Mouse (Mus musculus) heart, adult 2 months (tissue): Measurements from ENCODE around the gene Rnf183. TPM values are rescaled to one million over a fixed set of nuclear protein-coding genes. Genes with fewer than 3 reads are reported as not detected.

Source experiments
- DNase-seq, 2 experiments: peaks; one replicate each; pipeline ENCODE4 v3.0.0; 2021
- H3K27ac ChIP-seq: fragments of 200-600 bp; 2 replicates; pipeline ENCODE4 v1.8.1; 2022
- H3K27me3 ChIP-seq: fragments of 200-500 bp; 2 replicates; pipeline ENCODE4 v1.6.1; 2012; ENCODE audit warnings: mild to moderate bottlenecking, low read length, inconsistent platforms, mixed read lengths; ENCODE audit not compliant: control insufficient read depth, insufficient read depth
- H3K36me3 ChIP-seq: fragments of 200-500 bp; 2 replicates; pipeline ENCODE4 v1.6.1; 2012; ENCODE audit warnings: low read length, inconsistent platforms; ENCODE audit not compliant: control insufficient read depth, insufficient read depth
- H3K4me1 ChIP-seq: fragments of 200-500 bp; 2 replicates; pipeline ENCODE4 v1.6.1; 2011; ENCODE audit warnings: low read length; ENCODE audit not compliant: control insufficient read depth, insufficient read depth
- H3K4me3 ChIP-seq: fragments of 200-600 bp; 2 replicates; pipeline ENCODE4 v1.8.1; 2022
- H3K79me2 ChIP-seq: fragments of 200-500 bp; replicated peaks from 2 replicates; pipeline ENCODE4 v1.6.1; 2012; ENCODE audit warnings: mild to moderate bottlenecking, inconsistent platforms, low read length, moderate library complexity, mixed read lengths; ENCODE audit not compliant: control insufficient read depth, insufficient read depth
- H3K9ac ChIP-seq: fragments of 200-500 bp; 2 replicates; pipeline ENCODE4 v1.6.1; 2012; ENCODE audit warnings: low read depth, mild to moderate bottlenecking, control low read depth, inconsistent platforms, low read length, mixed read lengths
- CTCF ChIP-seq: fragments of 200-600 bp; IDR thresholded peaks from 2 replicates; pipeline ENCODE4 v1.8.1; 2022; ENCODE audit warnings: antibody characterized with exemption, mild to moderate bottlenecking, moderate library complexity
- EP300 ChIP-seq: fragments of 200-500 bp; IDR thresholded peaks from 2 replicates; pipeline ENCODE4 v1.6.1; 2011; ENCODE audit warnings: low read depth, low read length, control low read depth; ENCODE audit not compliant: insufficient read depth
- POLR2A ChIP-seq: fragments of 200-500 bp; IDR thresholded peaks from 2 replicates; pipeline ENCODE4 v1.6.1; 2011; ENCODE audit warnings: mild to moderate bottlenecking, low read depth, low read length, control low read depth; ENCODE audit not compliant: insufficient read depth
- WGBS: fragments of 180-500 bp; shearing (Covaris S2); methylation state at CpG from one replicate; pipeline ENCODE4 v1.1.7; 2018; 5-methylcytosine and 5-hydroxymethylcytosine counted together
- intact Hi-C: fragments of 180-260 bp; cut with DNase I; formaldehyde crosslinking; loops from one replicate; pipeline ENCODE4 v1.15.1; 2025
- polyA plus RNA-seq: library from polyadenylated mRNA; depleted of rRNA; stranded (reverse); fragments of >200 nt; gene quantifications from 2 replicates; pipeline ENCODE4 v1.2.3, GENCODE M21; 2012
- total RNA-seq, 2 experiments: library from RNA; stranded (reverse); gene quantifications; 2 replicates each; pipeline ENCODE4 v1.2.3; 2021

The Rnf183 gene
- total and polyA plus RNA-seq, 3 experiments, result not detected

- TF ChIP-seq POLR2A, result no peak
- H3K79me2 ChIP-seq, result no peaks in the 10 kb centered on the region
- no peaks in the 10 kb centered on the region for H3K36me3 ChIP-seq
- H3K9ac ChIP-seq, result no peak overlapping the region
- WGBS, result 88% methylated on average over 8 of the region's 8 CpGs
- H3K27me3 ChIP-seq, result no peaks in the 10 kb centered on the region
- intact Hi-C loops, result no loop called here
- H3K4me1 ChIP-seq, result no peaks in the 10 kb centered on the region
- no peak overlapping the region for H3K27ac ChIP-seq
- no peak for DNase-seq
- H3K4me3 ChIP-seq, result no peak overlapping the region
Measured at GRCm38 (mm10) chr4:62460348-62460747, 25.3 kb upstream of the Rnf183 start.

DNA sequence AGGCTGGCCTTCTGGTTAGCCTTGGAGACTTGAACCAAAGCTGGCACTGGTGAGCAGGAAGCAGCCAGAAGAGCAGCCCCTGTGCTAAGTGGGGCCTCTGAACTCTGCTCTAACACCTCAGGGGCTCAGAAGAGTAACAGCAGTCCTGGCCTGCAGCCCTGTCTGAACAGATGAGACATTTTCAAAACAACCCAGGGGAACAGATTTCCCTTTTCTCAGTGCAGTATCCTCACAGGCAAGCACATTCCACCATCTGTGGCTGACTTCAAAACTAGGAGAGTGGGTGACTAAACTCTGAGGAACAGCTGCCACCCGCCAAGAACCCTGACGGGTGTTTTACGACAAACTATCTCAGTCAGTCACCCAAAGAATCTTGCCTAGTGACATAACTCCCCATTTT is 24.0 kb upstream of the Rnf183 start:
- 65% methylated on average over 3 of the region's 3 CpGs for WGBS
- no peaks in the 10 kb centered on the region for H3K4me1 ChIP-seq
- H3K27me3 ChIP-seq, result no peaks in the 10 kb centered on the region
- H3K4me3 ChIP-seq, result no peak overlapping the region
- intact Hi-C loops, result loop anchor here (5.0 kb wide), 2 partner anchors 48 to 303 kb away; no protein-coding TSS in a partner anchor
- no peak overlapping the region for H3K27ac ChIP-seq
- no peak overlapping the region for H3K9ac ChIP-seq
- H3K36me3 ChIP-seq, result no peaks in the 10 kb centered on the region
- no peaks in the 10 kb centered on the region for H3K79me2 ChIP-seq
- no peak for TF ChIP-seq CTCF
- no peak for TF ChIP-seq POLR2A
- no peak for TF ChIP-seq EP300
- DNase-seq, result no peak

DNA sequence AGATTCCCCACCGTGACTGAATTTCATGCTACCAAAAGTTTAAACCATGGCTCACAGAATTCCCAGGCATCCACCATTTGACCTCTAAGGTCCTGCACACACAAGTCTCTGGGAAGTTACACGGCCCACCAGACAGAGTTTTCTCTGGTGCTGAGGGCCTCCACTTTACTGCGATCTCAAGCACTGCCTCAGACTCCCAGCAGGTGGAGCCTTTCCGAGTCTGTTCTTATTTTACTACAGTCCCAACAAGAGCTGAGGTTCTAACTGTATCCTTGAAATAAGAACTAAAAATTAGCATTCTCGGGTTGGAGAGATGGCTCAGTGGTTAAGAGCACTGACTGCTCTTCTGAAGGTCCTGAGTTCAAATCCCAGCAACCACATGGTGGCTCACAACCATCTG is 19.9 kb upstream of the Rnf183 start:
- peak; percentile 81 for TF ChIP-seq CTCF
- TF ChIP-seq EP300, result no peak
- TF ChIP-seq POLR2A, result no peak
- H3K4me3 ChIP-seq, result no peak overlapping the region
- 49% methylated on average over 5 of the region's 5 CpGs for WGBS
- DNase-seq, result peak; percentile 20 to 47
- no peak overlapping the region for H3K9ac ChIP-seq
- H3K27ac ChIP-seq, result no peak overlapping the region
- no peaks in the 10 kb centered on the region for H3K4me1 ChIP-seq
- intact Hi-C loops, result loop anchor here (5.0 kb wide), 2 partner anchors 52 to 307 kb away; no protein-coding TSS in a partner anchor
- no peaks in the 10 kb centered on the region for H3K79me2 ChIP-seq
- no peaks in the 10 kb centered on the region for H3K36me3 ChIP-seq
- no peaks in the 10 kb centered on the region for H3K27me3 ChIP-seq

DNA sequence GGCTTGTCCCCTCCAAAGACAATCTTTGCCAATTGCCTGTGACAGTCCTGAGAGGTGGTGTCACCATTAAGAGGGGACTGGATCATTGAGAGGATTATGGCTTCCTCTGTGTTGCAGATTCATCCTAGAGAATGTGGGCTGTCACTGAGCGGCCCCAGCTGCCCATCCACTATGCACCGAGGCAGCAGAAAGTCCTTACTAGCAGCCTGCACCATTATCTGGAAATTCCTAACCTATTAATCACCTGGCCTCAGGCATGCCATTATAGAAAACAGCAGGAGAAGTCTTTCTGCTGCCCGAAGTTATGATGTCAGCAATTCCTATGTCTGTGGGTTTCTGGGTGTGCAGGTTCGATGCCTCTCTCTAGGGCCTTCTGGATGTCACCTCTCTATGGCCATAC is 5.9 kb upstream of the Rnf183 start:
- Histone ChIP-seq H3K4me1 (no peaks in the 10 kb centered on the region), H3K4me3 (no peak overlapping the region), H3K9ac (no peak overlapping the region), H3K79me2 (no peaks in the 10 kb centered on the region), H3K27ac (no peak overlapping the region), H3K27me3 (no peaks in the 10 kb centered on the region), H3K36me3 (no peaks in the 10 kb centered on the region)
- intact Hi-C loops, result no loop called here
- 49% methylated on average over 4 of the region's 4 CpGs for WGBS
- TF ChIP-seq CTCF (no peak), POLR2A (no peak), EP300 (no peak)
- no peak for DNase-seq

- Histone ChIP-seq H3K9ac (no peak overlapping the region), H3K27ac (no peak overlapping the region), H3K27me3 (no peaks in the 10 kb centered on the region), H3K36me3 (no peaks in the 10 kb centered on the region), H3K4me1 (no peaks in the 10 kb centered on the region), H3K79me2 (no peaks in the 10 kb centered on the region), H3K4me3 (no peak overlapping the region)
- intact Hi-C loops, result no loop called here
- no peak for TF ChIP-seq POLR2A
- no peak for TF ChIP-seq CTCF
- TF ChIP-seq EP300, result no peak
- 69% methylated on average over 4 of the region's 4 CpGs for WGBS
- no peak for DNase-seq
Measured at GRCm38 (mm10) chr4:62440544-62440943, 5.5 kb upstream of the Rnf183 start.

DNA sequence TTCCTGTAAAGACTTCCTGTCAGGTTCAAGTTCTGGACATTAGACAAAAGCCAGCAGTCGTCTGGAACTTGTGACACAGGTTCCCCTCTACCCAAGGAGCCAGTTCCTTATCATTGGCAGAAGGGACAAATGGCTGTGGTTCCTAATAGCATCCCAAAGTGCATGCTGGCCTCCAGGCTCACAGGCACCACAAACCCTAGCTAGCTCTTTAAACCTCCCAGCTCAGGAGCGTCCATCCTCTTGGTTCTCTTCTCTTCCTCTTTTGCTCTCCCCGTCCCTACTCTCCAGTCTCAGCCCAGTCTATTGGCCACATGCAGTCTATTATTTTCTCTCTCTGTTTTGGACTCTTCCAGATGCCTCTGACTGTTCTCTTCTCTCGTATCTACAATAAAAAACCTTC is 4.7 kb upstream of the Rnf183 start:
- TF ChIP-seq CTCF (no peak), POLR2A (no peak), EP300 (no peak)
- Histone ChIP-seq H3K36me3 (no peaks in the 10 kb centered on the region), H3K9ac (no peak overlapping the region), H3K79me2 (no peaks in the 10 kb centered on the region), H3K27ac (no peak overlapping the region), H3K4me3 (no peak overlapping the region), H3K4me1 (no peaks in the 10 kb centered on the region), H3K27me3 (no peaks in the 10 kb centered on the region)
- intact Hi-C loops, result no loop called here
- DNase-seq, result no peak
- WGBS, result 60% methylated on average over 4 of the region's 4 CpGs

DNA sequence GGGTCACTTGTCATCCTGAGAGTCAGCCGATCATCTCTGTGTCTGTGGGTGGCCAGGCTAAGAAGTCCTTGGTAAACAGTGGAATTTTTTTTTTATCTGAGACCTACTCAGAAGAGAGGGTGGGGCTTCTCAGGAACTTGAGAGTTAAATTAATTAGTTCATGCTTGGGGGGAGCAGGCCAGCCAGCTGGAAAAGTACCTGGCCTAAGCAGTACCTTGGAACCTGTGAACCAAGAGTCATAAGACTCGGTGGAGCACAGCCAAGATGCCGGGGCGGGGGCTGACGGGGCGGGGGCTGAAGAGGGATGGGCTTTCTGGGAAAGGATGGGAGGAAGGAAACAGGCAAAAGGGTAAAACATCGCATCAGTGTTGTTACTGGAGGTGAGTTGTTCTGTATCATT is 2.8 kb upstream of the Rnf183 start:
- no peak for DNase-seq
- intact Hi-C loops, result no loop called here
- TF ChIP-seq POLR2A, result no peak
- TF ChIP-seq CTCF, result no peak
- TF ChIP-seq EP300, result no peak
- H3K4me1 ChIP-seq, result no peaks in the 10 kb centered on the region
- no peak overlapping the region for H3K27ac ChIP-seq
- WGBS, result 81% methylated on average over 7 of the region's 7 CpGs
- no peaks in the 10 kb centered on the region for H3K27me3 ChIP-seq
- no peaks in the 10 kb centered on the region for H3K36me3 ChIP-seq
- H3K4me3 ChIP-seq, result no peak overlapping the region
- H3K9ac ChIP-seq, result no peak overlapping the region
- H3K79me2 ChIP-seq, result no peaks in the 10 kb centered on the region
